Mouse (Mus musculus) A20 (cell line): ENCODE measurements around the gene Gm10392.
A peak's percentile ranks its signal among the peaks of the same experiment; 100 is the strongest.
"Not testable (repeated sequence)": the region's sequence is repeated elsewhere in the genome, so short reads cannot be mapped to it uniquely, and the experiment has no call there.

Source experiments
- DNase-seq: peaks from one replicate; pipeline ENCODE4 v3.0.0-alpha.2; 2011; ENCODE audit warnings: low read depth, low spot score

The Gm10392 gene

GRCm38 (mm10) chr11:77519043-77519442 is at the start of gene Gm10392:
Gm10392 (minus strand) TSS chr11:77519198.
- no peak for DNase-seq

DNA sequence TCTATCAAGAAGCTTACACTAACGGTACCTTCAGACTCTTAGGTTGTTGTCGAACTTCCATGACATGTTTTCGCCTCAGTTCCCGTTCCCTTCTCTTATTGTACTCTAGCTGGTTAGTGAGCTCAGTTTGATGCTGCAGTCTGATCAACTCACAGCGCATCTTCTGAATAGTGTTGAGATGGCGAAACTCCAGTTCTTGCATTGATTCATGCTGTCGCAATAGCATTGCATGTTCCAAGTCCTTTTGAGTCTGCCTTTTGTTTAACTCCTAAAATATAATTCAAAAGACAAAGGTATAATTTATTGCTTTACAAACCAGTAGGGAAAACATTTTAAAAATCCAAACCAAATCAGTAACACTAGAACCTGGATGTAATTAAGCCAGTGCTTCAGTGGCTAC is 26.3 kb upstream of the Gm10392 start:
- no peak for DNase-seq

GRCm38 (mm10) chr11:77532202-77532846 is 13.3 kb upstream of the Gm10392 start:
- no peak for DNase-seq

DNA sequence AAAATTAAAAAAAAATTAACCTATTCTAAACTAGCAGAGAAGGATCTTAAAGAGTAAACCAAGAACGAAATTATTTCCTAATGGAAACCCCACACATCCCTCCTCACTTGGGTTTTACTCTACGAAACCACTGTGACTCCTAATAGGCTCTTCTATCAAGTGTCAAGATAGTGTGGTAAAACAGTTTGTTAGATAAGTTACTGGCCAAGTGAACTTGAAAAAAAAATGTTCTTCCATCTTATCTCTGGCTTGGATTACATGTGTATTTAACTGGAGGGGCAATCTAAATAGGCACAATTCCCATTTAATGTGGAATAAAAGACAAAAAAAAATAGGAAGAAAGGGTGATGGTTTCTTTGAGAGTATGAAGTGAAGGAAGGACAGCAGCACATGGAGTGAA is 11.9 kb upstream of the Gm10392 start:
- DNase-seq, result no peak

DNA sequence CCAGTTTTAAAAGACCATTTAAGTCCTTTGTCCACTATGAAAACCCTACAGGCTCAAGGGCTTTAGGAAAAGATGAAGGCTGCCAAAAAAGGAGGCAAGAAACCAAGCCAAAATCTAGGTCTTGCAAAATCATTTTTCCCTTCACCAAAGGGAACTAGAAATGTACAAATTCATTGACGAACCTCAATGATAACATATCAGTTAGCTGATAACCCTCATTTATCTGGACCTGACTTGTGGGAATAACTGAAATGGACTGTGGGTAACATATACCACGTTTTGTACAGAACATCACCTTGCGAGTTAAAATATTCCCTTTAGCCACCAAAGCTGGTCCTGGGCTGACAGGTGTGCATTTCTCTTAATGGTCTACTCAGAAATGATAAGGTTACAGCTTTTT is 10.6 kb upstream of the Gm10392 start:
- no peak for DNase-seq

DNA sequence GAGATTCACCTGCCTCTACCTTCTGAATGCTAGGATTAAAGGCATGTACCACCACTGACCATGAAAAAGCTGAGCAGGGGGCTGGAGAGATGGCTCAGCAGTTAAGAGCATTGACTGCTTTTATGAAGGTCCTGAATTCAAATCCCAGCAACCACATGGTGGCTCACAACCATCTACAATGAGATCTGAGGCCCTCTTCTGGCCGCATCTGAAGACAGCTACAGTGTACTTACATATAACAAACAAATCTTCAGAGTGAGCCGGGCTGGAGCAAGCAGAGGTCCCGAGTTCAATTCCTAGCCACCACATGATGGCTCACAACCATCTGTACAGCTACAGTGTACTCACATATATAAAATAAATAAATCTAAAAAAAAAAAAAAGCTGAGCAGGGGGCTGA is 9.4 kb upstream of the Gm10392 start:
- DNase-seq, result not testable (repeated sequence)

DNA sequence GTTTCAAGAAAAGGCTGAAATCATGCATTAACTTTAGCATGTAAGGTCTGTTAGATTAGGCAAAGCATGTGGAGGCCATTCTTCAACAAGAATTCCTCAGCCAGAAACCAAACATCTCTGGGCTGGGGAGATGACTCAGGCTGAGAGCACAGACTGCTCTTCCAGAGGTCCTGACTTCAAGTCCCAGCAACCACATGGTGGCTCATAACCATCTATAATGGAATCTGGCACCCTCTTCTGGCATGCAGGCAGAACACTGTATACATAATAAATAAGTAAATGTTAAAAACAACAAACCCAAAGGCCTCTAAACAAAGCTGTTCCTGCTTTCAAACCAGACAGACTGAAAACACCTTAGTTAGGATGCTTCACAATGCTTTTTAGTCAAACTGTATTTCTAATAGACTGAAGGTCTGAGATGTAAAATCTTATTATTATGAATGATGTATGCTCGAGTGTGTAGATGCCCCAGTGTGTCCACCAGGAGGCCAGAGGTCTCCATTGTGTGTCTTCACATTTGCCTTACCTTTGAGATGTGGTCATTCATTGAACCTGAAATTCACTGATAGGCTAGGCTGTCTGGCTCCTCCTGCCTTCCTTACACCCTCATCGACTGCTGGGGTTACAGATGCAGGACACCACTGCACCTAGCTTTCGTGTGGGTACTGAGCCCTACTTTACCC is 6.9 kb upstream of the Gm10392 start:
- peak; percentile 48 for DNase-seq

DNA sequence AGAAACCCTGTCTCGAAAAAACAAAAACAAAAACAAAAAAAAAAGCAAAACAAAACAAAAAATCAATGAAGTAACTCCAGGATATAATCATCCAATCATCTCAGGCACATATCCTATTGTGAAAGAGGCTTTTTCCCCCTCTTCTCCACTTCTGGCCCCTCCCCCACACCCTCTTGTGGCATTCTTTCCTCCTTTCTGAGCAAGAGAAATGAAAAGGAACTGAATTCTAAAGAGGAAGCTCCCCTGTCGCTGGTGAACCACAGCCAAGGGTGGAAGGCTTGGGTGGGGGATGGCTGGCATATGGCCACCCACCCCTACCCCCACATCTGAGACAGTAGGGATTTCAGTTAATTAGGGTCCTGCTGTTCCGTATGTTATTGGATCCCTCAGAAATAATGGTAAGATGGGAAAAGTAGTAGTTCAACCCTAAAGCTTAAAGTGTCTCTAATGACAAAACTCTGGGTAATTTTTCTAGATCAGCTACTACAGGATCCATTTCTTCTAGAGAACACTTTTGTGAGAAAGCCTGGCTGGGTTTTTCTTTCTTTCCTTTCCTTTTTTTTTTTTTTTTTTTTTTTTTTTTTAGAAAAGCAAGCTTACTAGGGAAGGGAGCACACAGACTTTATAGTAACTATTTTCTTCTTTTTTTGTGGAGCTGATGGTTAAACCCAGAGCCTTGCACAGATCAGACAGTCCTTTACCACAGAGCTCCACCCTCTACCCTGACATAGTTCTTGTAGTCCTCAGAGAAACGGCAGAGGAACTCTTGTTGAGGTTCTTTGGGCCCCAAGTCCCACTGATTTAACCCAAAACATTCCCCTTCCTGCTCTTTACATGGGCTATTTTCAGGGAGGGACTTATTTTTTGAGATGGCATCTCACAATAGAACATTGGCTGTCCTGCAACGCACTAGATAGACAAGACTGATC is 1.9 kb upstream of the Gm10392 start:
- no peak for DNase-seq

DNA sequence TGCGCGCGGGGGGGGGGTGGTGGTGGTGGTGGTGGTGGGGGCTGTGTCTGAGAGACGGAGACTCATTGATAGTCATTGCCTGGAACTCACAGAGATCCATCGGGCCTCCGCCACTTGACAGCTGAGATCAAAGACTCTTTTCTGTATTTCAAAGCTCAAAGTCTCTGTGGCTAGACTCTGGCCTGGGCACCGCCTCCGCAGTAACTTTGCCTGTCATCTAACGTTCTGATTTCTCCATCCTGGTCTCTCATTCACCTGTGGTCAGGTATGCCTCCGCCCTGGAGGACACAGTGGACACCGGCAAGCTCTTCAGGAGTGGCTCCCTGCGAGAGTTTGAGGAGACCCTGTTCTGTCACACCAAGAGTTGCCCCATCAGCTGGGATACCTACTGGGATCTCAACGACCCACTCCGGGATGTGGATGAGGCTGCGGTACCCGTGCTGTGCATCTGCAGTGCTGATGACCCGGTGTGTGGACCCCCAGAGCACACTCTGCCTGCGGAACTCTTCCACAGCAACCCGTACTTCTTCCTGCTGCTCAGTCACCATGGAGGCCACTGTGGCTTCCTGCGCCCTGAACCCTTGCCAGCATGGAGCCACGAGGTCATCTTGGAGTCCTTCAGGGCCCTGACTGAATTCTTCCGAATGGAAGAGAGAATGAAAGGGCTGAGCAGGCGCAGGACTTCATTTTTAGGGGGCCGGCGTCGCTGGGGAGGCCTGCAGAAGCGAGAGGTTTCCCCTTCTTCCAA is 773 bp downstream of the Gm10392 start:
- no peak for DNase-seq

DNA sequence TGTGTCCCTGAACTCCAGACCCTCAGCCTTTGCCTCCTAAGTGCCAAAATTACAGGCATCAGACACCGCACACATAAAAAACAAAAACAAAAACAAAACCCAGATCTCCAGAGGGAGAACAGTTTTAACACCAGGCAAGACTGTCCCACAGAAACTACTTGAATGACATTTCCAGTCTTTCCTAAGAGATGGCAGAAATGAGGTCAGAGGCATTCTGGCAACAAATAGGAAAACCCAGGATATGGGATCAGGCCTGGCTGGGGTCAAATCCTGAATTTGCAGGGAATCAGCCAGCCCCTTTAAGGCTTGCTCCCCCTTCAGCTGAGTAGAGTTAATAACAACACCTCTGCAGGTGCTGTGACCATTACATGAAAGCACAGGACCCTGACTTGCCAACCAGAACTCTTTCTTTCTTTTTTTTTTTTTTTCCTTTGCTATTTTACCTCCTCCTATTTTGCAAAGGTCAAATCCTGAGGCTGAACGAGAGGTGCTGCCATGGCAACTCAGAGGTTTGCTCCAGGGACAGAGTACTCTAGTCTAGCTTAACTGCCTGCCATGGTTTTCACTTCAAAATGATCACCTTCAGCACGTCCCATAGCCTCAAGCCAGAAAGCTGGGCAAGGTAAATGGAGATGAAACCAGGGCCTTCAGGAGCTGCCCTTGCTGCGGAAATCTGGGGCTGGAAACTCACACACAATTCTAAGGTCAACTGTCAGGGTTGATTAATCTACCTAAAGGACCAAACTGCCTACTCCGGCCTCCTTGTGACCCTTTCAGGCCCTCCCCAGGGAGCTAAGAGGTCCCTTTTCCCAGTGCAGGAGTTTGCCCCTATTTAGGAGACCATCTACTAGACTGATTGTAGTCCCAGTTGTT is 2.2 kb downstream of the Gm10392 start:
- no peak for DNase-seq

DNA sequence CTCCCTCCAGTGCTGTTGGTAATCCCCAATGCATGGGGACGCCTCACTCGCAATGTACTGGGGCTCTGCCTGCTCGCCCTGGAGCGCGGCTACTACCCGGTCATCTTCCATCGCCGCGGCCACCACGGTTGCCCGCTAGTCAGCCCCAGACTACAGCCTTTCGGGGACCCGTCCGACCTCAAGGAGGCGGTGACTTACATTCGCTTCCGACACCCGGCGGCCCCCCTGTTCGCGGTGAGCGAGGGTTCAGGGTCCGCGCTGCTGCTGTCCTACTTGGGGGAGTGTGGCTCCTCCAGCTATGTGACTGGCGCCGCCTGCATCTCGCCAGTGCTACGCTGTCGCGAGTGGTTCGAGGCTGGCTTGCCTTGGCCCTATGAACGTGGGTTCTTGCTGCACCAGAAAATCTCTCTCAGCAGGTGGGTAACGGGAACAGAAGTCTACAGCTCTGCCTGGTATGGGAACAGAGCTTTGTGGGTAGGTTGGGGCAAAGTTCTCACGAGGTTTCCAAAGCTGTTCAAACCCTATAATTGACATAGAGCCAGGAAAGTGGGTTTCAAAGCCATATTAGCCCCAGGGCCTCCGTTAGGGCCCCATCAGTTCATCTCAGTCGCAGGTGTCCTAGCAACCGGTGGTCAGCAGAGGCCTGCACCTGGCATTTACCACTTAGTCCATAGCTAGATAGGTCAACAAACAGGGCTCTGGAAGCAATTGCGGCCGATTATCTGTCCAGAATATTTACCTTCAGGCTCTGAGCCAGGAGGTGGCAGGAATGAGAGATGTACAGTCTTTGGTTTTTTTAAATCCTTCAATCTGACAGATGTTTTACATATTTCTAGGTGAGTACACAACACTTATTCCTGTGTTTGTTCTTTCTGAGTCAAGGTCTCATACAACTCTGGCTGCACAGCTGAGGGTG is 3.1 kb downstream of the Gm10392 start, which contains the start of gene Trp53i13:
Trp53i13 (minus strand) TSS at position 344 of the 916 bp plus-strand sequence.
- DNase-seq, result no peak

DNA sequence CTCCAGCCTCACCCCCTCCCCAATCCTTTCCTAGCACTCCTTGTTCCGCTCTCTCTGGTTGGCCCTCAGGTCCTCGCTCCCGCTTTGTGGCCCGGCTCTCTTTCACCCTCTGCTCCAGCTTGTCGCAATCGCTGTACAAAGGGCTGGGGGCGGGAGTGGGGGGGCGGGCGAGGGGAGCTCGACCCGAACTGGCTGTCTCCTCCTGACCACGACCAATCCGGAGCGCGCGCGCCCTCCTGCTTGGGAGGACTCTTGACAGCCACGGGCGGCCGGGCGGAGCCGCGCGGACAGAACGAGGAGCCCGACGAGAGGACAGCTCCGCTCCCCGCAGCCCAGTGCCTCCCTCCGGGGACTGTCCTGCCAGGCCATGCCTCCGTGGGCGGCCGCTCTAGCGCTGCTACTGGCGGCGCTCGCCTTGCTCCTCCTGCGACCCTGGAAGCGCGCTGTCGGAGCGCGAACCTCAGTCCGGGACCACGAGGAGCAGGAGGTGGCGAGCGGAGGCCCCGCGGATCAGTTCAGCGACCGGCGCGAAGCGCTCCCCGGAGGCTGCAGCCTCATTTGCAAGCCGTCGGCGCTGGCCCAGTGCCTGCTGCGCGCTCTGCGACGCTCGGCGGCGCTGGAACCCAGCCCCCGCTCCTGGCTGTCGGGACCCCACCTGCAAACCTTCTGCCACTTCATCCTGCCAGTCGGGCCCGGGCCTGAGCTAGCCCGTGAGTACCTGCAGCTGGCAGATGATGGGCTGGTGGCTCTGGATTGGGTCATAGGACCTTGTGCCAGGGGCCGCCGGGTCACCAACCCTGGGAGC is 4.0 kb downstream of the Gm10392 start, which contains the start of gene Abhd15:
Abhd15 (plus strand) TSS at position 290 of the 805 bp plus-strand sequence.
- DNase-seq, result peak; percentile 80

DNA sequence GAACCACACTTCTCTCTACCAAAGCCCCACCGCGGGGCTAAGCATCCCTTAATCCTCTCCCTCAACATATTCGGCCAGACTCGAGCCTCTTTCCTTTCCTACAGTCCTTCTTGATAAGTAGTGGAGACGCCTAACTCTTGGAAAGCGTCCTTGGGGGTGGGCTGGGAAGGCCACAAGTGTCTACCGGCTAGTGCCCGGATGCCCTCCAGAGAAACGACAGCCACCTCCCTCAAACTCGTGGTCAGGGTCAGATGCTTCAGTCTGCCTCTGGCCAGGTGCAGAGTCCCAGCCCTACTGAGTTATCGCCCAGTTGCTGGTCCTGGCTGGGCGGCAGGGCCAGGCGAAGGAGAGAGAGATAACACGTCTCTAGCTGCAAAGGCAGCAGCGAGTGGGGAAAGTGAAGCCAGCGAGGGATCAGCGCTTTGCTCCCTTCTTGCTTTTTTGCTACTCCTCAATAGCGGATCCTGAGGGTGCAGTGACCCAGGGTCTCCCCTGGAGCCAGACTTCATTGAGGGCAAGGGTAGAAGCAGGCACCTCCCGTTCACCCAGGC is 4.6 kb downstream of the Gm10392 start:
- DNase-seq, result peak; percentile 57

DNA sequence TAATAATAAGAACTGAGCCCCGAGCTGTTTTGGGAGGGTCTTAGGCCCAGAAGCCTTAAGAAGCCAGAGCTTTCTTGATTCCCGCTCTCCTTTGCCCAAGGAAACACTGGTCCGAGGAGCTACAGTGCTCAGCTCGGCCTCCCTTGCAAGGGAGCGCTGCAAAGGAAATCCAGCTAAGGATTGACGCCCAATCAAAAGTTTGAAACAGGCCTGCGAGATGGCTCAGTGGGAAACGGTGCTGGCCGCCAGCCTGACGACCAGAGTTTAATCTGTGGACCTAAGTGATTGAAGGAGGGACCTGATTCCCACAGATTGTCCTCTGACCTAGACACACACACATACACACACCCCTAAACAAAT is 5.2 kb downstream of the Gm10392 start:
- no peak for DNase-seq

DNA sequence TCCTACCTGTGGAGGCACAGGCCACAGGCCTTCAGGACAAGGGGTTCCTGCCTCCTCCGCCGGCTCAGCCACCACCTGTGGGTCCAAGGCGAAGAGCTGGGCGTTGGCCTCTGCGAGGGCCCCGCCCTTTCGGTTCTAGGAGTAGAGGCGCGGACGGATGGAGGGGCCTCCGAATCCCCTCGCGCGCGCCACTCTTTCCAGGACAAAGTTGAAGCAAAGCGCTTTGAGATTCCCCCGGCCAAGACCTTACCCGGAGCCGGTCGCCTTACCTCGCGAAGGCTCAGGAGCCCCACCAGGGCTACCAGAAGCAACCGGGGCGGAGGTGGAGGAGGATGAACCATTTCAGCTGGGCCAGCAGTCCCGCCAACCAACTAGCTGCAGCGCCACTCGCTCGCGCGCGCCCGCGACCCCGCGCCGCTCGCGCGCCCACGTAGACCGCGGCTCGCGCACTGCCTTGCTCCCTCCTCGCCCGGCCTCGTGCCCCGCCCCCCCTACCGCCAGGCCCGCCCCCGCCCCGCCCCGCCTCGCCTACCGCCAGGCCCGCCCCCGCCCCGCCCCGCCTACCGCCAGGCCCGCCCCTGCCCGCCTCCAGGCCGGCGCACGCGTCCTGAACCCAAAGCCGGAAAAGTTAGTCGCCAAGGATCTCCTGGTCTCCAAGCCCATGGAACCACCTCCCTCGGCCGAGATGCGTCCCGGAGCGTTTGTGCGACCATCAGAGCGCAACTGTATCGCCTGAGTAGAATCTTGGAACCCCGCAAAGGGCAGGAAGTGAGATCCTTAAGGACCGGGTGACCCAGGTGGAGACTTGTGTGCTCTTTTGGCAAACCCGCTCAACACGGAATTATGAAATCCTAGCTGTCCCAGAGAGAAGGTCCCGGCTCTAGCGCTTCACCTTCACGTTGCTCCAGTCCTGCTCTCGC is 5.8 kb downstream of the Gm10392 start:
- DNase-seq, result peak; percentile 93

DNA sequence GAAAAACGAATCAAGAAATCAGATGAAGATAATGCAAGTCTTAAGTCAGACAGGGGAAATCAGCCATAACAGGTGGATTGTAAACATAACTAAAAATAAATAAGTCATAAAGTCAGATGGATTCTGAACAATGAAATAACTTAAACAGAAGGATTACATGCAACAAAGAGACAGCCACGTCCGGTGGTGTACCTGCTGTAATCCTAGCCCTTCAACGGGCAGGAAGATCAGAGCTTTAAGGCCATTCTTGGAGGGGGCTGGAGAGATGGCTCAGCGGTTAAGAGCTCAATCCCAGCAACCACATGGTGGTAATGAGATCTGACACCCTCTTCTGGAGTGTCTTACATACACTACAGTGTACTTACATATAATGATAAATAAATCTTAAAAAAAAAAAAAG is 7.7 kb downstream of the Gm10392 start:
- no peak for DNase-seq
